Mouse (Mus musculus) layer of hippocampus, postnatal 25 days (tissue): ENCODE data around the gene Evi5. TPM values are rescaled to one million over a fixed set of nuclear protein-coding genes. Genes with fewer than 3 reads are reported as not detected.

Experiments
- DNase-seq, 2 experiments: peaks; one replicate each; pipeline ENCODE4 v3.0.0; 2022; ENCODE audit warnings: mixed read lengths in 2 of 2, low spot score in 1 of 2; ENCODE audit errors: extremely low spot score in 1 of 2
- total RNA-seq, 2 experiments: library from RNA; stranded (reverse); gene quantifications; 2 replicates each; pipeline ENCODE4 v1.2.3; 2021

Gene Evi5
- total RNA-seq, 2 experiments from 2014 or later = 58.8 to 65.1 TPM

DNA sequence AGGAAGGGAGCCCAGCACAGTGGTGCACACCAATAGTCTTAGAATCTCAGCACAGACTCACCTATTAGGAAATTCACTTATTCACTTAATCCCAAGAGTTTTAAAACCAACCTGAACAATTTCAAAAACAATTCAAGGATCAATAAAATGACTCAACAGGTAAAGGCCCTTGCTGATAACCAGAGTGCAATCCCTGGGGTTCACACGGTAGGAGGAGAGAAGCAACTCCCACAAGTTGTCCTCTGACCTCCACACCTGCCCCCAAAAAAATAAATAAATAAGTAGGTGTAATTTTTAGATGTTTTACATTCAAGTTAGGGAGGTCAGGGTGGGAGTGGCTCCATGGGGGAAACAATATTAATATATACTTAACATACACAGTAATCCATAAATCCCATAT lies 52.4 kb downstream of the Evi5 start:
- DNase-seq = no peak

GRCm38 (mm10) chr5:107814651-107815050 lies 60.3 kb downstream of the Evi5 start:
- no peak for DNase-seq

- DNase-seq = no peak
These were observed 67.4 kb downstream of the Evi5 start for GRCm38 (mm10) chr5:107807496-107807895.

- no peak for DNase-seq
These were observed 72.3 kb downstream of the Evi5 start for GRCm38 (mm10) chr5:107802621-107803020.

DNA sequence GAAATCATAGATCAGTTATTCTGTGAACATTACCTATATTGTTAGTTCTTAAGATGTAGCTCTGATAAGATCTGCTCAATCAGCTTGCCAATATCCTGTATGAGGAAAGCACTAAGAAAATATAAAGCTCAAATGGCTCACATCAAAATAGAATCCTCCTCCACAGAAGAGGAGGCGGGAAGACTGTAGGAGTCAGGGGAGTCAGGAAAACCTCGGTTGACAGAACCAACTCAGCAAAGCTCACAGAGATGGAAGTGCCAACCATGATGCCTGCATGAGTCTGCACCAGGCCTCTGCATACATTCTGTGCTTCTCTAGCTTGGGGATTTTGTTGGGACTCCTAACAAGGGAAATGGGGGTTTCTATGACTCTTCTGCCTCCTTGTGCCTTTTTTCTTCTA lies 73.7 kb downstream of the Evi5 start:
- DNase-seq = no peak

DNA sequence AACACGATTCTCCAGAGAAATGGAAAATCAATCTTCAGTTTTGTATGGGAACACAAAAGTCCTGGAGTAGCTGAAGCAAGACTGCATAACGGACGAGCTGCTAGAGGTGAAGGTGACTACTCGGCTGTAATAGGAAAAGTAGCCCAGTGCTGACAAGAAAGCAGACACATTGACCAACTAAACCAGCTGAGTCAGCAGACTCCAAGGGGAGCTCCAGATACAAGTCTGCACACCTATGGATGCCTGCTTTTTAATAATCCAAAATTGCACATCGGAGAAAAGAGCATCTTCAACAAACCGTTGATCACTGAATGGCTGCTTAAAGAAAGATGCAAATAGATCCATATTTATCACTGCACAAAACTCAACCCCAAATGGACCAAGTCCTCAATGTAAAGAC lies 76.6 kb downstream of the Evi5 start:
- DNase-seq = no peak

DNA sequence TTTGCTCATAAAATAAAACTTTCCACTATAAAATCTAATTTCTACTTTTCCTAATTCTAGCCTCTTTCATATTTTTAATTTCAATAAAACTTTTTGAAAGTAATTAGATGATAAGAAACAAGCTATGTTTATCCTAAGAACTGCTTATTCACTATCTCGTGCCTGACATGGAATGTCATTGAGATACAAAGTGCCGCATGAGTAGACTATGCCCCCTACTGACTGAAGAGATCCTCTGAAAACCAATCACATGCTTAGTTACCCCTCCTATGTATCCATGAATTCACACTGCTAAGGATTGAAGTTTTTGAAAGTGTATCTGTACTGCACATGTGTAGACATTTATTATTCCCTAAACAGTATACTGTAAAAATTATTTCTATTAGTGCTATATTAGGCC lies 81.0 kb downstream of the Evi5 start:
- DNase-seq = no peak

- DNase-seq = no peak
These were observed 81.6 kb downstream of the Evi5 start for GRCm38 (mm10) chr5:107793258-107793657.

DNA sequence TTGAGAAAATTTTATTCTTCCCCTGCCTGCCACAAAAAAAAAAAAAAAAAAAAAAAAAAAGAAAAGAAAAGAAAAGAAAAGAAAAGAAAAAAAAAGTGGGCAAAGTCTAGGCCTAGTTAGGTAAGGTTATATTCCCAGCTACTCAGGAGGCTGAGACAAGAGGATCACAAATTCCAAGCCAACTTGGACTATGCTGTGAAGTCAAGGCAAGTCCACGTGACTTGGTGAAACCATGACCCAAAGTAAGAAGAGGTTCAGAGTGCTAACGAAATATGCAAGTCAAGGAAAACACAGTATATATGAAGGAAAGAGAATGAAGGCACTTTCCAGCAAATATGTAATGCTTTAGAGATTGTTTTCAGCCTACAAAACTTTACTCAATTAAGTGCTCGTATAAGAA lies 82.4 kb downstream of the Evi5 start:
- DNase-seq = no peak

DNA sequence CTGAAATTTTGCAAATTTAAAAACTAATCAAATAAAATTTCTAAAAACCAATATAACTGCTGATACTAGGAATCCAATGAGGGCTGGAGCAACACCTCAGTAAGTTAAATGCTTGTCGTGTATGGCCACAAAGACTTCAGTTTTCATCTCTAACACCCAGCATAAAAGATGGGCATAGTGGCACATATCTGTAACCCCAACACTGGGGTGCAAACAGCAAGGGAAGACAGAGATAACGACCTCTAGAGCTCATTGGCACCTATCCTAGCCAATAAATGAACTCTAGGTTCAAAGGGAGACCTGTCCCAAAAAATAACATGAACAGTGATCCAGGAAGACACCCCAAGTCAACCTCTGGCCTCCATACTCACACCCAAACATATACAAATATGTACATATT lies 82.9 kb downstream of the Evi5 start:
- no peak for DNase-seq

DNA sequence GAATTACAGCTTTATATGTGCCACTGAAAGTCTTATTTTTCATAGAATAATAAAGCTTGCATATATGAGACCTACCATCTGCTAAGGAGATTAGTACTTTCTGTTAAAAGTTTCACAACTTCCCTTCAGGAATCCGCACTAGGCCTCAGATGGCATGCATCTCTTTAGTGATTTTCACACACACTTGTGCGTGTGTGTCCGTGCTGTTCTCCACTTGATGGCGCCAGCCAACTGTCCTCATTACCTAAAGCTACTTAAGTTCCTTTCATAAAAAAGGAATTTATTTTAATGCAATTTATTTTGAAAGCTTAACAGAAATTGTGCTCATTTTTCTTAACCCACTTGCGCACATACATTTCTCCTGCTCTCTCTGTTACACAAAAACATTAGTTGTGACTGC lies 85.4 kb downstream of the Evi5 start:
- peak in 1 of 2 experiments; percentile 9 for DNase-seq

DNA sequence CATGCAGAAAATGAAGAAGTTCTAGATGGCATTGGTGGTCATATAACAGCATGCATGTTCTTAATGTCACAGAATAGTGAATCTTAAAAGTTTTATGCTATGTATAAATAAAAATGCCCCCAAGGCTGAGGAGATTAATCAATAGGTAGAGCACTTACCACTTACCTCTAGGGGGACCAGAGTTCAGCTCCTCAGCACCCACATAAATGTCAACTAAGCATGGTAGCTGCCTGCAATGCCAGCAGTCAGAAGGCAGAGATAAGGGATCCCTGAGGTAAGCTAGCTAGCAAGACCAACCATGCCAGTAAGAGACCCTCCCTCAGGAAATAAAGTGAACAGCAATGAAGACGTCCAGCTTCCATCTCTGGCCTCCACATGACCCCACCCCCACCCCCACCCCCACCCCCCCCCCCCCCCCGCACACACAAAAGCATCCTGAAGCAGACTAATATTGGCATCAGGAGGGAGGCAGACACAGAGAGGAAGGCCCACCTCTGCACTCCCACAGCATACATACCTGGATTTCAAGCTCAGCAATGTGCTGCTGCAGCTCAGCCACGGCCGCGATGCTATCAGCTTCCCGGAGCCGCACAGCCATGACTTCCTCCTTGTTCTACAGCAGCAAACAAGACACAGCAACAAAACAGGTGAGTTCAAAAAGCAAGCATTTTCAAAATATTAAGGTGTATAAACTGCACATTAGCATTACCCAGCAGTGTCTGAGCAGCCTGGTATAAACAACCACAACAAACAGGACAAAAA lies 87.0 kb downstream of the Evi5 start:
- DNase-seq = no peak

DNA sequence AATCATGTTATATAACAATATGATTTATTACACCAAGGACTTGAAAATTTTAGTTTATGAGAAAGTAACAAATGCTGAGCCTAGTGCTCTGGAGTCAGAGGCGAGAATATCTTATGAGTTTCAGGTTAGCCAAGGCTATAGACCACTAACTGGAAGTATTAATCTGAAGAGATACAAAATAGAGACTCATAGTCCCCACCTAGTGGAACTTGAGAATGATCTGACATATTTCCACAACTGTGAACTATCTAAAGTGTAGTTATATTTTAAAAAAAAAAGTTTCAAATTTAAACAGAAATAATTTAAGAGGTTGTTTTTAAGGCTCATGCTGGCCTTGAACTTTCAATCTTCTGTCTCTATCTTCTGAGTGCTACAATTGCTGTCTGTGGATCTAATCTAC lies 92.5 kb downstream of the Evi5 start:
- DNase-seq = no peak

DNA sequence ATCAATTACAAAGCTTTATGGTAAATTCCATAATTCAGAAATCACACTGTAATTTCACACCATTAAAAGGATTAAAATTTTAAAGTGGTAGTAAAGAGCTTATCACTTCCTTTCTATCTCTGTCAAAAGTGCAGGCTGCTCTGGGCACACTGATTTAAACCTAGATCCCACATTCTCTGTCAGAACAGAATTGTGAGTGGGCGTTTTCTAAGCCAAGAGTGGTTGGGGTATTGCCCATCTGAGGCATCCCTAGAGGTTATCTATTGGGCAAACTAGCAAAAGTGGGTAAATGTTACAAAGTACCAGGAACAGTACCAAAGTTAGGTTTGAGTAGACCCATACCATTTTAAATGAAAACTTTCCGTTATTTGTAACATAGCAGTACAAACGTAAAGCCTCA lies 96.1 kb downstream of the Evi5 start:
- DNase-seq = no peak

GRCm38 (mm10) chr5:107777545-107777830 lies 97.4 kb downstream of the Evi5 start:
- no peak for DNase-seq

GRCm38 (mm10) chr5:107776777-107777544 lies 97.9 kb downstream of the Evi5 start:
- DNase-seq = no peak

- no peak for DNase-seq
These were observed 99.0 kb downstream of the Evi5 start for GRCm38 (mm10) chr5:107775875-107776274.

DNA sequence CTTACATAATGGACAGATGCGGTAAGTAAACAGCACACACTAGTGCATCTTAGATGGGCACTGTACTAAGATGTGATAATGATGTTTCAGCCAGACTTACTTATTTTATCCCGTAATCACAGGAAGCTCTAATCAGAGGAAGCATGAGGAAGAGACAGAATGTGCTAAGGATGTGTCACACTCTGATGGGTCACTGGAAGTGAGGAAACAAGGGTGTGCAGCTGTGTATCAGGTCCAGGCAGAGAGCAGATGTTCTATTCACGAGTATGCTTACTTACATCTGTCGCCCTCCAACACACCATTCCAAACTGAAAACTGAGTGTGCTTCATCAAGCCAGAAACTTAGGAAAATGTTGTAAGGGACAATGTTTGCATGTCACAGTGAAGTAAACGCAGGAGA lies 102.9 kb downstream of the Evi5 start:
- no peak for DNase-seq

- DNase-seq = no peak
These were observed 106.7 kb downstream of the Evi5 start for GRCm38 (mm10) chr5:107768224-107768623.

- DNase-seq = no peak
These were observed 109.0 kb downstream of the Evi5 start for GRCm38 (mm10) chr5:107765946-107766345.

DNA sequence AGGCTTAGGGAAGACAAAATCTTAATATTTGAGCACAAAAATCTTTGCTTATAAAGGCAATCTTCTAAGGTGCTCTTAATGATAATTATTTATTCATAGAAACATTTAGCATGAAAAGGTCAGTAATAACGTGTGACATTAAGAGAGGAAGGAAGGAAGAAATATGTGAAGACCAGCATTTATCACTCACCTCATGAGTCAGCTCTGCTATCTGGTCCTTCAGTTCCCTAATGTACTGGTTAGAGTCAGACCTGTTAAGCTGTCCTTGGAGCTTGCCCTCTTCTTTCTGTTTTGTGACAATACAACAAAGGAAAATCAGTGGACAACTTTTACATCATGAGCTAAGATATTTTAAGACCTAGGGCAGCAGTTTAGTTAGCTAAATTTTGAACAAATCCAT lies 110.4 kb downstream of the Evi5 start:
- DNase-seq = no peak

- no peak for DNase-seq
These were observed 111.2 kb downstream of the Evi5 start for GRCm38 (mm10) chr5:107763674-107764073.
